Mouse (Mus musculus): ENCODE measurements around the gene Mdh2.

Mdh2 gene

DNA sequence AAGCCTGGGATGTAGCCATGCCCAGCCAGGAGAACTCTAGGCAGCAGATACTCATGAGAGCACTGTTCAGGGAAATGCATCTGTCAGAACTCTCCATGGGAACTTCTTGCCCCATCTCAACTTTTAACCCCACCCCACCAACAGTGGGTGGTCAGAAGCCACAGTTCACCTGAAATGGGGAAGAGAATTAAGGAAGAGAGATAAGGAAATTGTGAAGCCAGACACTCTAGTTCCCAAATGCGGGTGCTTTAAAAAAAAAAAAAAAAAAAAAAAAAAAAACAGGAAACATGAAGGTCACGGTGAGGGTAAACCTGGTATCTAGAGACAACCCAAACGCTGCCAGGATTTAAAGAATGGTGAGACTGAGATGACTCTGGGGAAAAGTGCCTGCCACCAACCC is 5.8 kb upstream of the Mdh2 start:
- in situ Hi-C loops (cut with MboI, MseI) = no loop called here

DNA sequence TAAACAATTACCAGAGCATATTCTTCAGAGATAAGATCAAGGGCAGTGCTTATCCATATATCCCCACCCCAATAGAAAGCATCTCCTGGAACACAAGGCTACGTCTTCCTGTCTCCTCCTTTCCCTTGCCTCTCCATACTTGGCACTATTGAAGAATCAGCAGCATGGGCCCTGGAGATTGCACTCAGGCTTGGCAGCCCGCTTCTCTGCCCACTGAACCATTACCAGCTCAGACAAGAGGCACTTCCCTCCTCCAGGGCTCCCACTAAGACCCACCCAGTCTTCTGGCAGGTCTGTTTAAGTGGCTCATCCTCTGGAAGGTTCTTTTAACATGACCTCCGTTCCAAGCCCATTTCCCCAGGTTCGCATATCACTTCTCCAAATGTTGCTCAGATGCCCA is 1.7 kb upstream of the Mdh2 start:
- in situ Hi-C loops (cut with MboI, MseI) = loop anchor here (25.0 kb wide), 1 partner anchor 639 kb away; the partner anchor contains the start of gene Tbl2

DNA sequence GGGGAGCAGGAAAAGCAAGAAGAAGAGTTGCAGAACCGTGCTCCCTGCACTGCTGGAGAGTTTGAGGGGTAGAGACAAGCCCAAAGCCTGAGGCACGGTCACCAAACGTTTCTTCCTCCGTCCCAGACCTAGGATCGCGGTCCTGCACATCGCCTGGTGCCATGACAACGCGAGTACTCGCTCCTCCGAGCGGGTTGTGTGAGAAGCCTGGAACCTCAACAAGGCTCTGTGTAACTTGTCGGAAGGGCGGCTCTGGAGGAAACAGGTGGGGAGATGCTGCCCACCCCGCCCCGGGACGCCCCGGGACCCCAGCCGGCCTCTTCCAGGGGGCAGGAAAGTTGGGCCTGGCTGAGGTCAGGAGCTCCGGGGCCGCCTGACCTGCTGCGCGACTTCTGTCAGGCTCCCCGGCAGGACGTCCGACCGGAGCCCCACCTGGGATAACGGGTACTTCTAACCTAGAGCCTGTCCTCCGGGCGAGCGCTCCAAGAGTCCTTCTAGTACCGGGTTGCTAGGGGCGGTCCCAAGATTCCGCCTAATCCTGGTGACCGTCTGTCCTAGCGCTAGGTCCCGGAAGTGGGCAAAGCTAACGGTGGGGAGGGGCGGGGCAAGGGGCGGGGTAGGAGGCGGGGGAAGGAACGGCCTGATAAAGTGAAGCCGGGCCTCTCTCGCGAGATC is 347 bp upstream of the Mdh2 start, which contains the start of gene Styxl1:
TSS of gene Styxl1 (minus strand) at position 590 of the 675 bp plus-strand sequence.
- in situ Hi-C loops (cut with MboI, MseI) = loop anchor here (25.0 kb wide), 1 partner anchor 641 kb away; the partner anchor contains the start of gene Tbl2

DNA sequence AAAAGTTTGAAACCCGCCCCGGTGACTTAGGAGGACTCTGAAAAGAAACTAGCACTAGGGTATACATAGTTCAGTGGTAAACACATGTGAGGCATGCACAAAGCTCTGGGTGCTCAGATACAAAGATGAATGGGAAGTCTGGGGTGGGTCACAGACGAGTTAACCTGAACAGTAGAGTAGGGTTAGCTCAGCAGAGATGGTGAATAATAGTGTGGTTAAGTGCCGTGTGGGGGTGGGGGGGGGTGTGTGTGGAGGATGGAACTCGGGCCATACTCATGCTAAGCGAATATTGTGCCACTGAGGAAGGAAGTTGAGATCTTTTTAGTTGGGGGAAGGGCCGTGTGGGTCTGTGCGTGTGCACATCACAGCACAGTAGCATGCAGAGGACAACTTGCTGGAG is 2.1 kb downstream of the Mdh2 start:
- in situ Hi-C loops (cut with MboI, MseI) = loop anchor here (25.0 kb wide), 1 partner anchor 643 kb away; the partner anchor contains the start of gene Tbl2

DNA sequence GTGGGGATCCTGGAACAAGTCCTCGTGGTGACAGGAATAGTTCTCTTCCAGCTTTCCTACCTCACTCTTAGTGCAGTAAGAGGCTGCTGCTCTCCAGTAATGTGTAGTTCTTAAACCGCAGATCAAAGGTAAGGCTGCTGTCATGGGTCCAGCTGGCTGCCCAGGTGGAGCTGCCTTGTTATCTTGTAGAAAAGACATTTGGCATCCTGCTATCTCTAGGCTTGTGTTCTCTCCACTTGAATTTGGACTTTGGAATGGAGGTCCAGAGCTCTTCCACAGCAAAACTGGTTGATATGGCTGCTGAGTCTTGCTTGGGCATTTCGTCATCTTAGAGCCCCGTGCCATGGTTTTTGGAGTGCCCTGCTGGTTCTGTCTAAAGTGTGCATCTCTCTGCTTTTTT is 4.6 kb downstream of the Mdh2 start:
- in situ Hi-C loops (cut with MboI, MseI) = loop anchor here (25.0 kb wide), 1 partner anchor 646 kb away; the partner anchor contains the start of gene Tbl2

DNA sequence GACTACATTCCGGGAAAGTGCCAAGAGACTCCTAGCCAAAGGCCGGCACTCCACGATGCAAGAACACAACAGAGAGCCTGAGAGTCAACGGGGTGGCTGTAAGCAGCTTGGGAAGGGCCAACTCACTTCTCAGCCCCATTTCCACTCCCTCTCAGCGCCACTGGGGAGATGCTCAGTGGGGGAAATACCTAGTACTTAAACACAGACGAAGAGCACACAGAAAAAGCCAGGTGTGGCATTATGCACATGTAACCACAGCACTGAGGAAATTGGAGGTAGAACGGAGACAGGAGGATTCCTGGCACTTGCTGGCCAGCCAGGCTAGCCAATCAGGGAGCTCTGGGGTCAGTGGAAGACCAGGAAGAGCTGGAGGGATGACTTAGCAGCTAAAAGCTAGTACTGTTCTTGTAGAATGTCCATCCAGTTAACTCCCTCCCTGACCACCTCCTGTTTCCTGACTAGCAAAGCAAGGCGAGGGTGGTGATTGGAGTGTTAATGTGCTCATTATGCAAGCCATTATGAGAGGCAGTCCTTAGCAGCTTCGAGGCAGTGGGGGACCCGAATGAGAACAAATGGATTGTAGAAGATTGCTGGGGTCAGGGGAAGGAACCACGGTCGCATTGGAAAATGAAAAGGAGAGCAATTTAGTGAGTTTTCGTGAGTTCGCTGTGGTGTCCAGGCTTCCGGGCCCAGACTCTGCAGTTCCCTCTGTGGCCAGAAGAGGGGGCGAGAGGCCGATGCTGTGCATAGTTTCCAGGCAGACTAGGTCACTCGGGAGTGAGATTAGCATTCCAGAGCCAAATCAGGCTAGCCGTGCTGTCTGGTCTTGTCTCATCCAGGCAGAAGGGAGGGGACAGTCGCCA is 15.9 kb downstream of the Mdh2 start:
- in situ Hi-C loops (cut with MboI, MseI) = loop anchor here (25.0 kb wide), 1 partner anchor 657 kb away; the partner anchor contains the start of gene Tbl2

DNA sequence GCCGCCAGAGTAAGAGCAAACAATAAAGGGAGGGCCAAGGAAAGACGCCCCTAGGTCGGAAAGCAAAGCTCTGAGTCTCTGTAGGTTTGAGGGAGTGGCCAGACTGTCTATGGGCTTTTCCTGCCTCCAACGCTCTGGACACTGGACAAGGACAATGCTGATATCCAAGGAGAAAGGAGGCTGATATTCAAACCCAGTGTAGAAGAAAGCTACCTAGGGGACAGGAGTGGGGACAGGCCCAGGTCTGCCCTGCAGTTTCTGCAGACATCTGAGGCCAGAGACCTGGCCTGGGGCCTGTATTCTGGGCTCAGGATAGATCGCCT is 16.5 kb downstream of the Mdh2 start:
- in situ Hi-C loops (cut with MboI, MseI) = loop anchor here (5.0 to 25.0 kb wide), 2 partner anchors 42 to 658 kb away; partner anchors contain the start of gene Tbl2

DNA sequence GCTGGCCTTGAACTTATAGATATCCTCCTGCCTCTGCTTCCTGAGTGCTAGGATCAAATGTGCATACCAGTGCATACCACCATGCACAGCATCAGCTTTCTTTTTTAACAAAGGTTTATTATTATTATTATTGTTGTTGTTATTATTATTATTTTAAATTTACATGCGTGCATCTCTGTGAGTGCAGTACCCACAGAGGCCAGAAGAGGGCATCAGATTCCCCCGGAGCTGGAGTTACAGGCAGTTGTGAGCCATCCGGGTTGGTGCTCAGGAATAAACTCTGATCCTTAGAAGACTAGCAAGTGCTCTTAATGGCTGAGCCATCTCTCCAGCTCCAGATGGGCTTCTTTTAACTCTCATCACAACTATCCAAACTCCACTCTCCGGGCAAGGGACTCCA is 21.5 kb downstream of the Mdh2 start:
- in situ Hi-C loops (cut with MboI, MseI) = loop anchor here (5.0 to 25.0 kb wide), 3 partner anchors 38 to 1175 kb away; partner anchors contain the start of gene Tbl2

DNA sequence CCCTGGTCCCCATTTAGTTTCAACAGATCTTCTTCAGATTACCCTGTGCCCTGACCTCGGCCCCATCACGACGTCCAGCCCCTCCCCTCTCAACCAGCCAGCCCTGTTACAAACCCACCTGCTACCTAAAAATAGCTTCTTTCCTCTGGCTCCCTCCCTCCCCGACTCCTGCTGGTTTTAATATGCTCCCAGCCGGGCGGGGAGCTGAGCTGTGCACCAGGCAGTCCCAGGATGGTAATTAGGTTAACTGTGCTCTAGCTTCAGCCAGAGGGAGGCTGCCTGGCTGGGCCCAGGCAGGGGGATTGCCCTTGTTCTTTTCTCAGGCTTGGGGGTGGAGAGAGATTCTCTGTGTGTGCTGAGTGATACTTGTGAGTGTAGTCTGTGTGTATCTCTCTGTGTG is 22.6 kb downstream of the Mdh2 start:
- in situ Hi-C loops (cut with MboI, MseI) = loop anchor here (10.0 kb wide), 1 partner anchor 1176 kb away; no protein-coding TSS in a partner anchor

DNA sequence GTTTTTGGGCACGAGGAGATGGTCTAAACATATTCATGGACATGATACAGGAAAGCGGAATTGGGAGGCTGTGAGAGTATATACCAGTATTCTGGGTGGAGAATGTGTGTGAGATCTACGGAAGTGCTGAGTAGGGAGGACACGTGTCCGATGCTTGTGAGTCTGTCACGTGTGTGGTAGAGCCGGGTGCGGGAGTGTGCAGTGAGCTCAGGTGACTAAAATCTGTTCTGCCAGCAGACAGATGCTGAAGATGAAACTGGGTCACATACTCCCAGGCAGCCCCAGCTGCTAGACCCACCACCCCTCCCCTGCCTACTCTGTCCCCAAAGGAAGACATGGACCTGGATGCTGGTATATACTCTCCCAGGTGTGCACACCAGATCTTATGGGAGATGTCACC is 24.4 kb downstream of the Mdh2 start:
- in situ Hi-C loops (cut with MboI, MseI) = loop anchor here (10.0 kb wide), 1 partner anchor 1178 kb away; no protein-coding TSS in a partner anchor

DNA sequence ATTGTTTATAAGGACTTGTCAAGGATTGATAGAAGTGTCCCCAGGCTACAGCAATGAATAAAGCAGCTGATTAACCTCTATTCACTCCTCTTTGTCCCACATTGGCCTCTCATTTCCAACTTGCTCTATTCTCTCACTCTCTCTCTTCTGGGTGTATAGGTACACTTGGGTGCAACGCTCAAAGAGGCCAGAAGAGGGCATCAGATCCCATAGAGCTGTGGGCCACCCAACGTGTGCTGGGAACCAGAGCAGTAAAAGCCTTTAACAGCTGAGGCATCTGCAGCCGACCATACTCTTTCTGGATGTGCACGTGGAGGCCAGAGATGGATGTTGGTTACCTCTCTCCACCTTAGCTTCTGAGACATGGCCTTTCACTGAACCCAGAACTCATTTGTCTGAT is 24.9 kb downstream of the Mdh2 start:
- in situ Hi-C loops (cut with MboI, MseI) = loop anchor here (10.0 kb wide), 1 partner anchor 1178 kb away; no protein-coding TSS in a partner anchor

DNA sequence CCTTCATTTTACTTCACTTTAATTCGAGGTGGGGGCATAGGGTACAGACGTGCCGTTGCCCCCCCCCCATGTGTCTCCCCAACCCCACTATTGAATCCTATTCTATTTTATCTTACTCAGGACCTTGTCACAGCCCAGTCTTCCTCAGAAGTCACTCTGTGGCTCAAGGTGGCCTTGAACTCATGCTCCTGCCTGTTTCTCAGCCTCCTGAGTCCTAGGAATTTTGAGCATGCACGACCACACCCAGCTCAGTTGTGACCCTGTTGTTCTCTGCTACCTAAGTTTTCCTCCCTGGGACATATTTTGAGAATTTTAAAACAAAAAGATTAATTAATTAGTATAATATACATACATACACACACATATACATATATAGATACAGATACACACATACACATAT is 25.4 kb downstream of the Mdh2 start:
- in situ Hi-C loops (cut with MboI, MseI) = loop anchor here (10.0 kb wide), 1 partner anchor 1179 kb away; no protein-coding TSS in a partner anchor

DNA sequence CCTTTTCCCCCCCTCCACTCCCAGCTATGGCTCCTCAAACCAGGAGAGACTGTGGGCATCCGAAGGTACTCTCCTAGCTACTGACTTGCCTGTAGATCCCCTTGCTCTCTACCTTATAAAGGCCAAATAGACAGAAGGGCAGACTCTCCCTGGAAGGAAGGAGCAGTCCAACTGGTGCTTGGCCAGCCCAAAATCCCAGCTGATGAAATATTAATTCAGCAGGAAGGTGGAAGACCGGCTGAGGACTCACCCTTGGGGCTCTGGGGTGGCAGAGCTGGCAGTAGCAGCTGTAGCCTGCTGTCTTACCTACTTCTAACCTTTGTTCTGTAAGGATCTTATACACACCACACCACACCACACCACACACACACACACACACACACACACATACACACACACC is 26.5 kb downstream of the Mdh2 start:
- in situ Hi-C loops (cut with MboI, MseI) = loop anchor here (10.0 kb wide), 1 partner anchor 1180 kb away; no protein-coding TSS in a partner anchor

DNA sequence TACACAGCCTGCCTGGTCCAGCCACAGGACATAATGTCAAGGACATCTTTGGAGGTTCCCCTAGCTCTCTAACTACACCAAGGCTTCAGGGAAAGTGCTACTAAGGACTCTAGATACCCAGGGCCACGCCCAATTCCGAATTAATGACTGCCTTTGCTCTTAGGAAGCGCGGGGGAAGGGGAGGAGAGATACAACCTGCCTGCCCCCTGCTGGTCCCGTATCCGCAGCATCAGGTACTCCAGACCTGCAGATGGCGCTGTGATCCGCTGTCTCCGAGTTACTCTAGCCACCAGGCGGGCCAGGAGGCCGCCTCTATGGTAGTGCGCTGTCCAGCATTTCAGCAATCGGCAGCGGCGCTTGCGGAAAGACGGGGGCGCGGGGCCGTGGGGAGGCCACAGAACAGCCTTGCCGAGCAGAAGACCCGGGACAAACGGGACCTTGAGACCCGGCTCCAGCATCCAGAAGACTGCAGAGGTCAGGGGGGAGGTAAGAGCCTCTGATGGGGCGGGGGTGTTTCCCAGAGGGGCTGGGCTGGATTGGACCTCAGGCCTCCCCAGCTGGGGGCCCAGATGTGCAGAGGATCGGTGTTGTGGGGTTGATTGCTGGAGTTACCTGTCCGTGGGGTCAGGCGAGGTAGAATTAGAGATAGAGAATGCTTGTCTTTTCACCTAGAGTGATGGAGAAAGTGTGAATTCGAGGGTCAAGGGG is 28.4 kb downstream of the Mdh2 start, which contains the start of gene Srrm3:
TSS of gene Srrm3 (plus strand) at position 336 of the 708 bp plus-strand sequence.
- in situ Hi-C loops (cut with MboI, MseI) = loop anchor here (10.0 kb wide), 1 partner anchor 1182 kb away; no protein-coding TSS in a partner anchor

DNA sequence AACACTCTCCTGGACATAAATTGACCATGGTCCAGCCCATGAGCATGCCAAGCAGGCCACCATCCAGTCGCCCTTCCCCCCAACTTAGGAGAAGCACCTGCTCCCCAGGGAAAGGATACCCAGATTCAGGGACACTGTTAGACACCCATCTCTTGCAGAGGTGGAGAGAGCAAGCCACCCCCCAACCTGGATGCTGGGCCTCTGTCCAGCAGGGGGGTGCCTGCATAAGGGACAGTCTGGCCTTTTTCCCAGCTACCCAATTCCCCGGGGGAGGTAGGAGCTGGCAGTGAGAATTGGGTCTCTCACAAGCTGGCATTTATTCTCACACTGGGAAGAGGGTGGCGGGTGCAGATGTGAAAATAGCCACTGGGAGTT is 29.0 kb downstream of the Mdh2 start:
- in situ Hi-C loops (cut with MboI, MseI) = loop anchor here (10.0 kb wide), 1 partner anchor 1182 kb away; no protein-coding TSS in a partner anchor

DNA sequence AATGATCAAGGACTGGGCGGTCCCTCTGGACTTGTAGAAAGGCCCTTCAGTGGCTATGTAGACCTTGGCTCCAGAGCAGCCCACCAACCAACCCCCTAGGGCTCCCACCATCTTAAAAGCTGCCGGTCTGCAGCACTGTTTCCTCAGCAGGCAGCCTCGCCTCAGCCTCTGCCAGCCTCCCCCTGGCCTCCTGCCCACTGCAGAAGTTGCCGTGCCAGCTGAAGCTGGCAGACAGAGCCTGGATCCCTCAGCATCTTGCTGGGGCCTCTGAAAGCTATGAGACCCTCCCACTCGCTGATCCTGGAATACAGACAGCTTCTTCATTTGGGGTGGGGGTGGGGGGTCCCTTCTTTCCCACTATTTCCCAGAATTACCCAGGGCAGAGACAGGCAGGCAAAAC is 34.7 kb downstream of the Mdh2 start:
- in situ Hi-C loops (cut with MboI, MseI) = no loop called here

DNA sequence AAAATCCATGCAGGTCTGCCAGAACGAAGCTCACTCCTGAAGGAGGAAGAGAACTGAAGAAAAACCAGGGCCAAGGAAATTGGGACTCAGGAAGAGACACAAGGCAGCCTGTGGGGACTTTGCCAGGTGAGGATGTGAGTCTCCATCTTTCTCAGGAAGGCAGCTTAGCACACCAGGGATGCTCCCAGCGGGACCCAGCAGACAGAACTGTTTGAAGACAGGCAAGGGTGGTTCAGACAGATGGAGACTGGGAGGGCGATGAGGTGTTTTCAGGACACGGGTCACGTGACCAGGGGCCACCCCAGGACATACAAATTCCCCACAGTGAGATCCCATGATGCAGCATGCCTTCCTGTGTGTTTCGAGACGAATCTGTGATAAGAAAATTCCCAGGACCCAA is 40.2 kb downstream of the Mdh2 start:
- in situ Hi-C loops (cut with MboI, MseI) = no loop called here

DNA sequence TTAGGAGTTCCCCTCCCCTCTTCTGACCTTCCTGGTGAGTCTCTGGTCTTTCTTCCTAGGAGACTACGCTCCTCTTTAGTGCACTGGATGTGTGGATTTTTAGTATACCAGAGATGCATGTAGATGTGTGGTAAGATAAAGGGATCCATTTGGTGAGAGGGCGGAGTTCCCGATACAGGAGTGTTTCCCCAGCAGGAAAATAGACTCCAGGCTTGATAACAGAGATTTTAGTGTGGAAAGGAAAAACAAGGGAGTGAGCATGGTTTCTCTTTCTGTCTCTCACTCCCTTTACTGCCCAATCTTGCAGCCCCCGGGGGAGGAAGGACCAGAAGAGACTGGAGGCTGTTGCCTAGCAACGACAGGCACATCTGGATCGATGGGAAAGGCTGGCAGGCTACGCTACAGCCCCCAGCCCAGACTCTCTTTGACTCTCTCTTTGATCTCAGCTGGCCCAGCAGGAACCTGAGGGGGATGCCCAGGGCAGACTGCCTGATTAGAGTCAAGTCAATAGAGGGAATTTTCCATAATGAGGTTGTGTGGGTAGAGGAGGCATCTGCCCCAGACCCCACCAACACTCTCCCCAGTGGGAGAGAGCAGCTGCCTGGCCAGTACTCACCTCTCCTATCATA is 44.1 kb downstream of the Mdh2 start:
- in situ Hi-C loops (cut with MboI, MseI) = no loop called here

DNA sequence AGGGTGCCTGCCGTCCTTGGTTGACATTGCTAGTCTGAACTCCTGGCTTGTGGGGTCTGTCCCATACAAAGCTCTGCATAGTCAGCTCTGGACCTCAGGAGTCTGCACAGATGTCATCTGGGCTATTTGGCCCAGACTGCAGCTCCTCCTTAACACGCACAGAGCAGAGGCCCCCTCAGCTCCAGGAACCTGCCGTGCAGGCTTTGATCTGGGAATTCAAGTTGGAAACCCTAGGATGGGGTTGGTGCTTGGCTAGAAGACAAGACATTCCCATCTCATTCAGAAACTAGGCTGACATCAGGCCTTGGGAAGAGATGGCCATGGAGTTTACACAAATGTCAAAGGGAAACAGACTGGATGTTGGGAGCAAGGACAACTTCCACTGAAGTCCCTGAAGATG is 46.2 kb downstream of the Mdh2 start:
- in situ Hi-C loops (cut with MboI, MseI) = no loop called here

DNA sequence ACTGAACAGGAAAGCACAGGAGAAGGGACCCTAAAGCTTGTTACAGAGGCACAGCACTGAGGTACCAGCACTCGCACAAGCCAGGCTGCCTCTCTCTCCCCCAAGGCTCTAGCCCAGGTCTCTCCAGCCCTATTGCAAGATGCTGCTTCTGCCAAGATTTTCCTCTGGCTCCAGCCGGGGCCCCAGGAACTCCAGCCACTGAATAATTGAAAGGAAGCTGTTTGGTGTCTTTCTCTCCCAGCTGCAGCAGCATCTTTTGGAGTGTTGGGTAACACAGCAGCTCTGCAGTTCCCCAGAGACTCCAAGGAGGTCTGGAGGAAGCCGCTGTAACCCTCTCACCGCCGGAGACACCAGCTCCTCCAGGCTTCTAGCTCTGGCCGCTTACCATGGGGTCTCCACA is 47.9 kb downstream of the Mdh2 start:
- in situ Hi-C loops (cut with MboI, MseI) = no loop called here

DNA sequence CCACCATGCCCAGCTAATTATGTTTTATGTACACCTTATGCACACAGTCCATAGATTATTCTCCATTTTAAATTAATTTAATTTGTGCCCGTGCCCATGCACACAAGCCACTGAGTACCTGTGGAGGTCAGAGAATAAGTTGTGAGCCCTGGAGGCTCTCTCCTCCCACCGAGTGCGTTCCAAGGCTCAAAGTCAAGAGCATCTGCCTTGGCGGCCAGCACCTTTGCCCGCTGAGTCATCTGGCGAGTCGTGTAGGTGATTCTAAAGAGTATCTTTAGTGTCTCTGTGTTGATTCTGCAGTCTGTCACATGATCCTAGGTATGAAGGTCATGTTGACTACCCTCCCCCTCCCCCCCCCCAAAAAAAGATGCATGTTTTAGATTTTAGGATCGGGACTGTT is 51.1 kb downstream of the Mdh2 start:
- in situ Hi-C loops (cut with MboI, MseI) = no loop called here
